Comparison of ENCODE assay signal across 8 mouse cellular contexts in genomic region chr13:21215275-21215983, GRCm38 (mm10). TPM values are rescaled to one million over a fixed set of nuclear protein-coding genes. Genes with fewer than 3 reads are reported as not detected.
DNase-seq lines count a peak whose midpoint lies in the region; ATAC-seq and TF ChIP-seq lines count a peak whose summit lies in the region.

No protein-coding gene starts in this region.

- TF ChIP-seq EP300 in heart, adult 2 months (IDR thresholded peaks at IDR 0.05; ENCODE audit: insufficient read depth, low read depth, low read length): no peak

- TF ChIP-seq POLR2A in heart, adult 2 months (IDR thresholded peaks at IDR 0.05; ENCODE audit: insufficient read depth, low read depth, low read length): no peak

- no peaks in the 10 kb centered on the region for H3K27me3 ChIP-seq in heart, adult 2 months (ENCODE audit: control insufficient read depth, insufficient read depth, low read length)
- no peaks in the 10 kb centered on the region for H3K27me3 ChIP-seq in limb, embryonic 13.5 days
- no peaks in the 10 kb centered on the region; the same call in 1 of the 2 replicates for H3K27me3 ChIP-seq in midbrain, embryonic 15.5 days (replicated peaks)
- H3K27me3 ChIP-seq in splenic B cell, adult 2 months (ENCODE audit: control insufficient read depth, insufficient read depth, low read length, poor library complexity, severe bottlenecking): no peaks in the 10 kb centered on the region

- ATAC-seq in limb, embryonic 13.5 days (ENCODE audit: low FRiP score, low read depth): peak; percentile 80
- peak; percentile 84 for ATAC-seq in midbrain, embryonic 15.5 days (replicated peaks)

- intact Hi-C loops in heart, adult 2 months (cut with DNase I): loop anchor here (1.0 kb wide), 1 partner anchor 15 kb away; no protein-coding TSS in a partner anchor

- 5% methylated on average over 20 of the region's 20 CpGs for WGBS in heart, adult 2 months
- 2% methylated on average over 20 of the region's 20 CpGs for WGBS in limb, embryonic 13.5 days
- WGBS in midbrain, embryonic 15.5 days: 2% methylated on average over 20 of the region's 20 CpGs

- H3K4me2 ChIP-seq in limb, embryonic 13.5 days (replicated peaks): peak overlapping the region; percentile 56
- peak overlapping the region; percentile 48 for H3K4me2 ChIP-seq in midbrain, embryonic 15.5 days

- TF ChIP-seq CTCF in heart, adult 2 months (IDR thresholded peaks at IDR 0.05): no peak

- no peak overlapping the region for H3K9ac ChIP-seq in heart, adult 2 months (ENCODE audit: low read depth, low read length)
- H3K9ac ChIP-seq in limb, embryonic 13.5 days: peak overlapping the region; percentile 0; the same call in 1 of the 2 replicates
- no peak overlapping the region for H3K9ac ChIP-seq in midbrain, embryonic 15.5 days

- no peak overlapping the region for H3K27ac ChIP-seq in heart, adult 2 months
- H3K27ac ChIP-seq in limb, embryonic 13.5 days: no peak overlapping the region
- no peak overlapping the region for H3K27ac ChIP-seq in midbrain, embryonic 15.5 days

- peak overlapping the region; percentile 52 for H3K4me3 ChIP-seq in heart, adult 2 months
- H3K4me3 ChIP-seq in limb, embryonic 13.5 days: peak overlapping the region; percentile 32
- H3K4me3 ChIP-seq in midbrain, embryonic 15.5 days: peak overlapping the region; percentile 35

- no peaks in the 10 kb centered on the region for H3K4me1 ChIP-seq in heart, adult 2 months (ENCODE audit: control insufficient read depth, insufficient read depth, low read length)
- H3K4me1 ChIP-seq in limb, embryonic 13.5 days: no peaks in the 10 kb centered on the region
- H3K4me1 ChIP-seq in midbrain, embryonic 15.5 days: no peaks in the 10 kb centered on the region

- DNase-seq in A20 (ENCODE audit: low read depth, low spot score): peak; percentile 86
- DNase-seq in adrenal gland, adult 8-10 months: peak; percentile 41
- DNase-seq in embryo, embryonic 9.5 days (ENCODE audit: extremely low spot score): peak; percentile 91
- peak; percentile 27 to 63 for DNase-seq in heart, adult 2 months
- peak; percentile 12 to 42 for DNase-seq in kidney, adult 8-10 months
- DNase-seq in splenic B cell, adult 2 months (ENCODE audit: low read depth, low spot score): peak; percentile 34

- no peaks in the 10 kb centered on the region; the same call in 1 of the 2 replicates for H3K9me3 ChIP-seq in limb, embryonic 13.5 days
- H3K9me3 ChIP-seq in midbrain, embryonic 15.5 days: no peaks in the 10 kb centered on the region

- no peaks in the 10 kb centered on the region for H3K79me2 ChIP-seq in heart, adult 2 months (replicated peaks; ENCODE audit: control insufficient read depth, insufficient read depth, low read length)

- H3K36me3 ChIP-seq in heart, adult 2 months (ENCODE audit: control insufficient read depth, insufficient read depth, low read length): no peaks in the 10 kb centered on the region
- H3K36me3 ChIP-seq in limb, embryonic 13.5 days: no peaks in the 10 kb centered on the region
- no peaks in the 10 kb centered on the region for H3K36me3 ChIP-seq in midbrain, embryonic 15.5 days (replicated peaks)
- H3K36me3 ChIP-seq in splenic B cell, adult 2 months (ENCODE audit: control insufficient read depth, insufficient read depth, low read length, poor library complexity, severe bottlenecking): no peaks in the 10 kb centered on the region

RNA-seq across cellular contexts. Expression of gene Trim27, which starts 36.2 kb away (rescaled TPM):
- 10 to 100 TPM; 46.8 to 54.3 (median 52.6) TPM for total RNA-seq in adrenal gland, adult 8-10 months (2022)
- total RNA-seq in heart, adult 2 months (2021): 10 to 100 TPM; 18.8 to 19.8 TPM
- 13.5 and 17.2 TPM in 2 replicates for polyA plus RNA-seq in heart, adult 2 months (2012; rRNA removed)
- polyA plus RNA-seq in limb, embryonic 13.5 days (2015; fragmentation: Nextera tagmentation; extraction: Ambion mirVana): 139 and 140 TPM in 2 replicates
- polyA plus RNA-seq in midbrain, embryonic 15.5 days (2015; fragmentation: Nextera tagmentation; extraction: Ambion mirVana): 81.0 and 89.9 TPM in 2 replicates

Comparison
In these comparisons a context has a peak if more than half of its experiments do, and no peak if none do; other contexts are left out.
1. DNase-seq: peak in every context shown above with its lines; median percentile 91 in embryo, embryonic 9.5 days; 86 in A20; 45 in heart, adult 2 months; 41 in adrenal gland, adult 8-10 months; 34 in splenic B cell, adult 2 months; 27 in kidney, adult 8-10 months.